Mouse (Mus musculus): ENCODE data around the gene Smco3.
"Not testable (repeated sequence)": the region's sequence is repeated elsewhere in the genome, so short reads cannot be mapped to it uniquely, and the experiment has no call there.

Gene Smco3

GRCm38 (mm10) chr6:136835352-136835751 is at the start of gene Smco3:
Gene Smco3, minus strand, starts transcription at chr6:136835452.
- DNase-seq (ENCODE audit: low read depth, low spot score) = no peak

GRCm38 (mm10) chr6:136884766-136885165 is 49.5 kb upstream of the Smco3 start:
- not testable (repeated sequence) for DNase-seq (ENCODE audit: low read depth, low spot score)

- no peak for DNase-seq (ENCODE audit: low read depth, low spot score)
Measured at GRCm38 (mm10) chr6:136883961-136884360, 48.7 kb upstream of the Smco3 start.

GRCm38 (mm10) chr6:136883431-136883915 is 48.2 kb upstream of the Smco3 start:
- DNase-seq (ENCODE audit: low read depth, low spot score) = no peak

- DNase-seq (ENCODE audit: low read depth, low spot score) = no peak
Measured at GRCm38 (mm10) chr6:136881678-136882077, 46.4 kb upstream of the Smco3 start.

DNA sequence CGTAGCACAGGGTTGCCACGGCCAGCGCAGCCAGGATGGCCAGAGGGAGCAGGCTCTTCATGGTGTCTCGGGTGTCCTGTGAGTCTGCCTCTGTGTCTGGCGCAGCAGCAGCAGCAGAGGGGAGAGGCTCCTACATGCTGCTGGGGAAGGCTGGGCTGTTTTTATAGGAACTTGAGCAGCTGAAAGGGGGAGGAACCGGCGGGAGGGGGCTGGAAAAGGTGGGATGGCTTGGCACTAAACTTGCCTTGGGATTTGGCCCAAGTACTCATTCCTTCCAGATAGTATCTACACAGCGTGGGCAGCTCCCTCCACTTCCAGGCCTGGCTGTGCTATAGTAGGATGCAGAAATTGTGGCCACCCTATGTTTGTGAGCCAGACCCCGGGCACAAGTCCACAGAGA is 40.4 kb upstream of the Smco3 start, which contains the start of gene Mgp:
Gene Mgp, minus strand, starts transcription at position 154 of the 400 bp plus-strand sequence.
- no peak for DNase-seq (ENCODE audit: low read depth, low spot score)

DNA sequence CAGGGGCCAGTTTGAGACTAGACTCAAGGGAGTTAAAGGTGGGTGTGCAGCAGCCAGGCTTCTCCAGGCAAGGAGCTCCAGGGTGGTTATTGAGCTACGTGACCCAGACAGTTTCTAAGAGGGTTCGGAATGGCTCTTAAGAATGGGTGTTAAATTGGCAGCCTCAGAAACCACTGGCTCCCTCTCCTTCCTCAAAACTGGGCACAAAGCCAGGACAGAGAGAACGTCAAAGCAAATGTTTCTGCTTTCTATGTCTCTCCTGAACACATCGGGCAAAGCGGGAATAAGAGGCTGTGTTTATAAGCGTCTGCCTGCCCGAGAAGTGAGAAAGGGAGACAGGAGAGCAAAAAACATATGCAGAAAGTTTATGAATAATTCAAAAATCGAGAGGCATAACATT is 39.3 kb upstream of the Smco3 start:
- DNase-seq (ENCODE audit: low read depth, low spot score) = no peak

DNA sequence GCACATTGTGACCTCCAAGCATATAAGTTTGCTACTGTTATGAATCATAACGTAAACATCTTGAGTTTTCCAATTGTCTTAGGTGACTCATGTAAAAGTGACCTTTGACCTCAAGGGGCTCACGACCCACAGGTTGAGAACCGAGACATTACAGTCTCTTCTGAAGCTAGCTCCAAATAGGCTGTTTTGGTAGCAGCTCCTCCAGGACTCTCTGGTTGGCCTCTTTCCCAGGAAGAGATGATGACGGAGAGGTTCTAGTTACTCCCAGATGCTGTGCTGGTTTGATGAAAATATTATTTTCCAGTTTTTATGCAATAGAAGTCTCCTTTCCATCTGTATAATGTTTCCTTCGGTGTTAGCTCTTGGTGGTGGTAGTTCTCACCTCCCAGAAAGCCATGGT is 33.7 kb upstream of the Smco3 start:
- no peak for DNase-seq (ENCODE audit: low read depth, low spot score)

- no peak for DNase-seq (ENCODE audit: low read depth, low spot score)
Measured at GRCm38 (mm10) chr6:136866150-136866549, 30.9 kb upstream of the Smco3 start.

DNA sequence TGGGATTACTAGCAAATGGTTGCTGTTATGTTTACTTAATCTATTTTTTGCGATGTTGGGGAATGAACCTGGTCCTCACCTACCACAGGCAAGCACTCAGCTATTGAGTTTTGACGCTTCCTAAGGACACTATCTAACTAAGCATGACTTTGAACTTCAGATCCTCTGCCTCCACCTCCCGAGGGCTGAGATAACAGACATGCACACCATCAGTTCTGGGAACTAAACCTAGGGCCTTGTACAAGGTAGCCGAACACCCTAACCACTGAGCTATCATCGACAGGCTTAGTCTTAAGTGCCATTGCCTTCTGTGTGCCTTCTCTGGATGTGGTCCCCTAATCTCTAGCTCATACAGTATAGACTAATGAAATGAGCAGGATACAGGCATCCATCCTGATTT is 30.1 kb upstream of the Smco3 start:
- DNase-seq (ENCODE audit: low read depth, low spot score) = no peak

DNA sequence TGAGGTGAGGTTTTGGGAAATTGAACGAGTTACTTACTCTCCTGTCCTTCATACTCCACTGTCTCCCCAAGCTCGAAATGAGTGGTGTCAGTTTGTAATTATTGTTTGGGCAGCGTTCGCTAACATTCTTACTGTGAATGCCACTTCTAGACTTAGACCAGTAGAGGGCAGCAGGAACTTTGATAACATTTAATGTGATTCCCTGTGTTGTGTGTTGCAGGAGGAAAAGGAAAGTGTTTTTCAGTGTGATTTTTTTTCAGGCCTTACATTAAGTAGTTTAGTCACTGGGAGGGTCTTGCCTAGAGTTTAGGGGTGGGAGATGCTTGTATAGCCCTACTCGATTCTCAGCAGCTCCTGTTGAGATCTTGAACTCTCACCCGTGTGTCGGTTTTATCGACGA is 25.8 kb upstream of the Smco3 start:
- peak; percentile 49 for DNase-seq (ENCODE audit: low read depth, low spot score)

DNA sequence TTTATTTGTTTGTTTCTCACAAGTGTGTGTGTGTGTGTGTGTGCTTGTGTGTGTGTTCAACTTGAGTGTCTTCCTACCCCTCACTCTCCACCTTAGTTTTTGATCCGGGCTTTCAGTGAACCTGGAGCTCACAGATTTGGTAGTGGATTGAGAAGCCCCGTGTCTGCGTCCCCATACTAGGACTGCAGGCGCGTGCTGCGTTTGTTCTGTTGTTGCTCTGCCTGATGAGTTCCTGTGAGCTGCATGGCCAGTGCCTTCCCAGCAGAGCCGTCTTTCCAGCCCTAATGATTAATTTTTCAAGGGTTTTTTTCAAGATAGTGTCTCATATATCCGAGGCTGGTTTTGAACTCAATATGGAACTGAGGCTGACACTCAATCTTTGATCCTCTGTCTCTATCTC is 23.2 kb upstream of the Smco3 start:
- no peak for DNase-seq (ENCODE audit: low read depth, low spot score)

- no peak for DNase-seq (ENCODE audit: low read depth, low spot score)
Measured at GRCm38 (mm10) chr6:136857873-136858260, 22.6 kb upstream of the Smco3 start.

GRCm38 (mm10) chr6:136857186-136857872 is 22.1 kb upstream of the Smco3 start, which contains the start of gene Art4:
Gene Art4, minus strand, starts transcription at chr6:136857733.
- DNase-seq (ENCODE audit: low read depth, low spot score) = no peak

DNA sequence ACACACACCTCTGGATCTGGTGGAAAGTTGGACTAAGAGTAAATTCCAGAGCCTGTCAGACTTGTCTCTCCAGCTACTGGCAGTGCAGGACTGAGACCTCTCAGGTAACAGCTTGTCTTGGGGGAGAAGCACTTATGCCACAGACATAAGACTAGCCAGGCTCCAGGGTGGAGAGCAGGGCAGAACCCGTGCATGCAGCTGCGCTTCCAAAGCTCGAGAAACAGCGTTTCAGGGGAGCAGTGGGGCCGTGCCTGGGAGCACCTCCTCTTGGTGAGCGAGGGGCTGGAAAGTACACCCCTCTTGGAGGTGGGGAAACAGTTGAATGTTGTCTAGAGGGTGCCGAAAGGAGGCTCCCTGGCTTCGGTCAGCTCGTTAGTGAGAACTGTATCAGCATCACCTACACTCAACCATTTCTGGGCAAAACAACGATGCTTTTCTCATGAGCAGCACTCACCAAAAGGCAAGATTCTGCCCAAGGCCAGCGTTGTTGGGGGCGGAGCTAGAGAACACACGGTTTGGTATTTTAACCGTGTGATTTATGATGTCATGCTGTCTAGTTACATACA is 20.9 kb upstream of the Smco3 start:
- no peak for DNase-seq (ENCODE audit: low read depth, low spot score)

DNA sequence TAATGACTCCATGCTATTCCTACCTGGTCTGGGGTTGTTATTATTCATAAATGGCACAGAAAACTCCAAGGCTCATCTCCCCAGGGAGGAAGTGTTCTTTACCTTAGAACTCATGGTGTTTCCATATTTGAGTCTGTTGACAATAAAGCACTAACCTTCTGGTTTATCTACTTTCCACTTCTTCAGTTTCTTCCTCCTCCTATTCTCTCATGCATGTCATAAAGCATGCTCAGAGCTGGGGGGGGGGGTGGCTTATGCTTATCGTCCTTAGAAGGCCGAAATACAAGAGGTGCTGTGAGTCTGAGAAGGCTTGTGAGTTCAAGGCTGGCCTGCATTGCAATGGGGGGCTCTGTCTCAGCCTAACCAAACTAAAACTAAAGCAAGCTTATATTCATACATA is 19.9 kb upstream of the Smco3 start:
- DNase-seq (ENCODE audit: low read depth, low spot score) = no peak

GRCm38 (mm10) chr6:136854361-136854781 is 19.1 kb upstream of the Smco3 start:
- DNase-seq (ENCODE audit: low read depth, low spot score) = no peak

GRCm38 (mm10) chr6:136852762-136853161 is 17.5 kb upstream of the Smco3 start:
- no peak for DNase-seq (ENCODE audit: low read depth, low spot score)

DNA sequence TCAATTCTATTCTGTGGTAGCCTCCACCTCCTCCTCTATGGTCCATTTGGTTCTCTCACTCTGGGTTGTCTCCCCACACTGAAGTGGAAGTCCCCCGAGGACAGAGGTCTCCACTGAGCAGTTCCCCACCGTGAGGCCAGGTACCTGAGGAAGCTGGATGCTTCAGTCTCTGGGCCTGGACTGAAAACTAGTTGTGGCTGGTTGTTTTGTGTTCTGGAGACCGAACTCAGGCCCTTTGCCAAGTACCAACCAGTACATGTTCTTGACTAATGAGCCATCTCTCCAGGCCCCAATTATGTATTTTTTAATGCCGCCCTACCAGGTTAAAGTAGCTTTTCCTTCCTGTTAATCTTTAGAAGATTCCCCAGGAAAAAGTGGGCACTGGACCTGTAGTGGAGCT is 17.1 kb upstream of the Smco3 start:
- DNase-seq (ENCODE audit: low read depth, low spot score) = no peak

DNA sequence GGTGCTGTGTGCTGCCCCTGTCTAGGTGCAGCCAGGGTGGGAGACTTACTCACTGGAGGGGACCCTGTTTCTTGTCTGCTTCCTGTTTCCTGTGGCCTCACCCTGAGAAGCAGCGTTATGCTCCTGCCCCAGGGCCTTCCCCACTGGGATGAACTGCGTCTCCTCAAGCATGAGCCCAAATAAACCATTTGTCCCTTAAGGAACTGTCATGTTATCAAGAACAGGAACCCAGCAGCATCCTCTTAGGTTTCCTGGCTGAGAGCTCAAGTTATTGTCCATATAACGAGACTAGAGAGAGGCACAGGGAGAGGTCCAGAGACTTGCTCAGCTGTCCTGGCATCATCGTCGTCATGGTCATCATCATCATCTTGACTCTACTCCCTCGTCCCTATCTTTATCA is 15.0 kb upstream of the Smco3 start:
- DNase-seq (ENCODE audit: low read depth, low spot score) = no peak

- no peak for DNase-seq (ENCODE audit: low read depth, low spot score)
Measured at GRCm38 (mm10) chr6:136848971-136849370, 13.7 kb upstream of the Smco3 start.

DNA sequence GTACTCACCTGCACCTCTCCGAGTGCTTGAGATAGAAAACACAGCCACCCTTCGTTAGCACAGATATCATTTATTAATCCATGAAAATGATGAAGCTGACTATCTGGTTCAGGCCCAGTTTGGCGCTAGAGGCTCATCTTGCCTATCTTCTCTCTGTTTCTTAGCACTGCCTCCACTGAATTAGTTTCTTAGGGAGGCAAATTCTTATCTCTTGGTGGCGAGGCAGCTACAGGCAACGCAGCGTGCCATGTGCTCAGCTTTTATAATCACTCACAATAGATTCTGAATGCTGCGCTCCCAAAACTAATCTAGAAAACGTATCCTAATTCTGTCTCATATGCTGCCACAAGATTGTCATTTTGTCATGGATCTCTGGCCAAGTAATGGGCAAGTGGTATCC is 13.1 kb upstream of the Smco3 start:
- no peak for DNase-seq (ENCODE audit: low read depth, low spot score)

GRCm38 (mm10) chr6:136847790-136848189 is 12.5 kb upstream of the Smco3 start:
- DNase-seq (ENCODE audit: low read depth, low spot score) = no peak

All from embryo, embryonic 11.5 days (tissue).